In genomic region chr3:115553848-115554515, GRCm38 (mm10) we compare ENCODE assay signal across 9 mouse cellular contexts.
DNase-seq lines count a peak whose midpoint lies in the region; ATAC-seq lines count a peak whose summit lies in the region.
"Had no signal": no experiment of that assay in that cellular context is flagged by ENCODE, and none has a peak within 500 bp of the region (broad histone marks: within the 10 kb centered on the region; RNA-seq: fewer than 3 reads in every experiment).

No protein-coding gene starts in this region.

- no peaks in the 10 kb centered on the region for H3K4me1 ChIP-seq in stomach, embryonic 14.5 days (ENCODE audit: control insufficient read depth, insufficient read depth, low read length)
- H3K4me1 ChIP-seq: neural tube, embryonic 12.5 days had no signal

- H3K27me3 ChIP-seq in stomach, embryonic 14.5 days (ENCODE audit: control insufficient read depth, insufficient read depth, low read length), result no peaks in the 10 kb centered on the region
- H3K27me3 ChIP-seq: neural tube, embryonic 12.5 days had no signal

- WGBS in stomach, embryonic 14.5 days, result 59% methylated on average over 10 of the region's 10 CpGs

- H3K9me3 ChIP-seq in stomach, embryonic 14.5 days (ENCODE audit: control insufficient read depth, low read depth, low read length), result no peaks in the 10 kb centered on the region
- H3K9me3 ChIP-seq: neural tube, embryonic 12.5 days had no signal

- H3K27ac ChIP-seq in stomach, embryonic 14.5 days (ENCODE audit: low read length), result no peak overlapping the region
- H3K27ac ChIP-seq: neural tube, embryonic 12.5 days had no signal

- no peak overlapping the region for H3K9ac ChIP-seq in stomach, embryonic 14.5 days (replicated peaks; ENCODE audit: low read depth, low read length)
- H3K9ac ChIP-seq: neural tube, embryonic 12.5 days had no signal

- ATAC-seq in stomach, embryonic 14.5 days (ENCODE audit: insufficient number of reproducible peaks, insufficient read depth, low FRiP score, low read depth), result peak; percentile 58; the same call in 1 of the 2 replicates

- no peak overlapping the region for H3K4me3 ChIP-seq in stomach, embryonic 14.5 days (ENCODE audit: low read depth, low read length)
- H3K4me3 ChIP-seq: neural tube, embryonic 12.5 days had no signal

- peak; percentile 6 for DNase-seq in cerebellum, adult 11-12 months
- DNase-seq in cerebellum, postnatal 36 days, result no peak
- DNase-seq in right cerebral cortex, postnatal 4 days, result peak; percentile 6
- DNase-seq in right cerebral cortex, adult 18-20 months, result no peak
- DNase-seq in kidney, adult 9 months, result peak; percentile 4
- DNase-seq in heart, adult 9 months (ENCODE audit: low spot score in 2 of 2), result no peak
- no peak for DNase-seq in liver

- no peaks in the 10 kb centered on the region for H3K36me3 ChIP-seq in stomach, embryonic 14.5 days (ENCODE audit: control insufficient read depth, insufficient read depth, low read length)
- H3K36me3 ChIP-seq: neural tube, embryonic 12.5 days had no signal

- no peak overlapping the region for H3K4me2 ChIP-seq in stomach, embryonic 14.5 days (replicated peaks; ENCODE audit: low read depth, low read length)
- H3K4me2 ChIP-seq: neural tube, embryonic 12.5 days had no signal

Comparison
In these comparisons a context has a peak if more than half of its experiments do, and no peak if none do; other contexts are left out.
1. DNase-seq: peak in cerebellum, adult 11-12 months (single experiment), right cerebral cortex, postnatal 4 days (single experiment) and kidney, adult 9 months (single experiment); none in cerebellum, postnatal 36 days (0 of 2), right cerebral cortex, adult 18-20 months (single experiment), heart, adult 9 months (0 of 2) and liver (single experiment).